Mouse (Mus musculus): ENCODE data around the gene Gdf3. TPM values are rescaled to one million over a fixed set of nuclear protein-coding genes. Genes with fewer than 3 reads are reported as not detected.
"Not testable (repeated sequence)": the region's sequence is repeated elsewhere in the genome, so short reads cannot be mapped to it uniquely, and the experiment has no call there.

The Gdf3 gene
- total RNA-seq (2021): not detected
- long read RNA-seq, experiment 1: 0 reads
- long read RNA-seq, experiment 2: 0 reads

- intact Hi-C loops (cut with DNase I; ENCODE audit: low total_unique reads): no loop called here
- no peak for DNase-seq
Observed at GRCm38 (mm10) chr6:122609771-122610170, at the start of gene Gdf3. Gene Gdf3, minus strand, starts transcription at chr6:122610087.

- intact Hi-C loops (cut with DNase I; ENCODE audit: low total_unique reads): no loop called here
- no peak for DNase-seq
Observed at GRCm38 (mm10) chr6:122659567-122659966, 49.7 kb upstream of the Gdf3 start.

GRCm38 (mm10) chr6:122657630-122658029 is 47.7 kb upstream of the Gdf3 start:
- intact Hi-C loops (cut with DNase I; ENCODE audit: low total_unique reads): no loop called here

GRCm38 (mm10) chr6:122654301-122654700 is 44.4 kb upstream of the Gdf3 start:
- intact Hi-C loops (cut with DNase I; ENCODE audit: low total_unique reads): no loop called here
- no peak for DNase-seq

More at GRCm38 (mm10) chr6:122657630-122658029, 47.7 kb upstream of the Gdf3 start:
- DNase-seq: no peak

GRCm38 (mm10) chr6:122650398-122650980 is 40.6 kb upstream of the Gdf3 start:
- intact Hi-C loops (cut with DNase I; ENCODE audit: low total_unique reads): no loop called here
- no peak for DNase-seq

- DNase-seq: no peak
- intact Hi-C loops (cut with DNase I; ENCODE audit: low total_unique reads): no loop called here
Observed at GRCm38 (mm10) chr6:122649903-122650302, 40.0 kb upstream of the Gdf3 start.

- DNase-seq; intact Hi-C loops (cut with DNase I; ENCODE audit: low total_unique reads): not testable (repeated sequence)
Observed at GRCm38 (mm10) chr6:122644196-122644595, 34.3 kb upstream of the Gdf3 start.

- intact Hi-C loops (cut with DNase I; ENCODE audit: low total_unique reads); DNase-seq: not testable (repeated sequence)
Observed at GRCm38 (mm10) chr6:122637566-122637965, 27.7 kb upstream of the Gdf3 start.

GRCm38 (mm10) chr6:122636666-122637065 is 26.8 kb upstream of the Gdf3 start:
- DNase-seq: no peak
- intact Hi-C loops (cut with DNase I; ENCODE audit: low total_unique reads): no loop called here

GRCm38 (mm10) chr6:122635315-122635714 is 25.4 kb upstream of the Gdf3 start:
- no peak for DNase-seq
- intact Hi-C loops (cut with DNase I; ENCODE audit: low total_unique reads): no loop called here

- DNase-seq: no peak
- intact Hi-C loops (cut with DNase I; ENCODE audit: low total_unique reads): no loop called here
Observed at GRCm38 (mm10) chr6:122633411-122633810, 23.5 kb upstream of the Gdf3 start.

GRCm38 (mm10) chr6:122627469-122628108 is 17.7 kb upstream of the Gdf3 start:
- DNase-seq: no peak

GRCm38 (mm10) chr6:122626110-122626509 is 16.2 kb upstream of the Gdf3 start, which contains the start of gene Dppa3:
Gene Dppa3, plus strand, starts transcription at chr6:122626410.
- intact Hi-C loops (cut with DNase I; ENCODE audit: low total_unique reads): no loop called here
- no peak for DNase-seq

More at GRCm38 (mm10) chr6:122627469-122628108, 17.7 kb upstream of the Gdf3 start:
- intact Hi-C loops (cut with DNase I; ENCODE audit: low total_unique reads): no loop called here

- no peak for DNase-seq
- intact Hi-C loops (cut with DNase I; ENCODE audit: low total_unique reads): no loop called here
Observed at GRCm38 (mm10) chr6:122625156-122625555, 15.3 kb upstream of the Gdf3 start.

- DNase-seq: no peak
- intact Hi-C loops (cut with DNase I; ENCODE audit: low total_unique reads): no loop called here
Observed at GRCm38 (mm10) chr6:122624480-122624879, 14.6 kb upstream of the Gdf3 start.

- intact Hi-C loops (cut with DNase I; ENCODE audit: low total_unique reads): no loop called here
- DNase-seq: no peak
Observed at GRCm38 (mm10) chr6:122621066-122621465, 11.2 kb upstream of the Gdf3 start.

GRCm38 (mm10) chr6:122616022-122616421 is 6.1 kb upstream of the Gdf3 start:
- DNase-seq: no peak
- intact Hi-C loops (cut with DNase I; ENCODE audit: low total_unique reads): no loop called here

- intact Hi-C loops (cut with DNase I; ENCODE audit: low total_unique reads): no loop called here
- no peak for DNase-seq
Observed at GRCm38 (mm10) chr6:122614047-122614446, 4.2 kb upstream of the Gdf3 start.

- no peak for DNase-seq
- intact Hi-C loops (cut with DNase I; ENCODE audit: low total_unique reads): no loop called here
Observed at GRCm38 (mm10) chr6:122612426-122612825, 2.5 kb upstream of the Gdf3 start.

GRCm38 (mm10) chr6:122609377-122609728 is 534 bp downstream of the Gdf3 start:
- no peak for DNase-seq
- intact Hi-C loops (cut with DNase I; ENCODE audit: low total_unique reads): no loop called here

Data from gastrocnemius, postnatal 14 days (tissue).